Mouse (Mus musculus): Measurements from ENCODE around the gene Mphosph6. TPM values are rescaled to one million over a fixed set of nuclear protein-coding genes. Genes with fewer than 3 reads are reported as not detected.
A peak's percentile ranks its signal among the peaks of the same experiment; 100 is the strongest.

Gene Mphosph6
- polyA plus RNA-seq (2015; fragmentation: Nextera tagmentation; extraction: Ambion mirVana), result 62.2 and 65.3 TPM in 2 replicates

GRCm38 (mm10) chr8:117801443-117802298 lies at the start of gene Mphosph6:
Mphosph6 (minus strand) TSS chr8:117801943.
- H3K4me1 ChIP-seq (replicated peaks; ENCODE audit: insufficient read depth, low read length), result peaks cover 15% of the 10 kb centered on the region
- TF ChIP-seq CTCF (IDR thresholded peaks at IDR 0.05; ENCODE audit: low read depth), result peak; percentile 53
- DNase-seq (ENCODE audit: low spot score), result peak; percentile 99
- H3K4me3 ChIP-seq (replicated peaks; ENCODE audit: low read depth, low read length), result peak within 1 kb of the TSS; percentile 89
- H3K27ac ChIP-seq, result peak within 1 kb of the TSS; percentile 93
- ATAC-seq (replicated peaks; ENCODE audit: low FRiP score, low read depth), result peak; percentile 95
- no peaks in the 10 kb centered on the region for H3K27me3 ChIP-seq (ENCODE audit: insufficient read depth, low read length)
- WGBS, result under 1% methylated on average over 65 of the region's 65 CpGs
- H3K36me3 ChIP-seq (ENCODE audit: insufficient read depth, low read length), result 0 out of 2 replicates have a peak, but pooled peaks cover 3% of the 10 kb centered on the region
- H3K4me2 ChIP-seq (ENCODE audit: low read length), result peak within 1 kb of the TSS; percentile 71
- H3K9me3 ChIP-seq (replicated peaks; ENCODE audit: low read length), result no peaks in the 10 kb centered on the region
- peak within 1 kb of the TSS; percentile 92 for H3K9ac ChIP-seq (ENCODE audit: low read depth, low read length)

- Histone ChIP-seq H3K27me3 (ENCODE audit: insufficient read depth, low read length) (no peaks in the 10 kb centered on the region), H3K4me3 (replicated peaks; ENCODE audit: low read depth, low read length) (no peak overlapping the region), H3K9ac (ENCODE audit: low read depth, low read length) (no peak overlapping the region), H3K36me3 (ENCODE audit: insufficient read depth, low read length) (no peaks in the 10 kb centered on the region), H3K4me1 (replicated peaks; ENCODE audit: insufficient read depth, low read length) (peaks cover 4% of the 10 kb centered on the region; the same call in 1 of the 2 replicates), H3K4me2 (ENCODE audit: low read length) (no peak overlapping the region), H3K27ac (no peak overlapping the region), H3K9me3 (replicated peaks; ENCODE audit: low read length) (no peaks in the 10 kb centered on the region)
- no peak for ATAC-seq (replicated peaks; ENCODE audit: low FRiP score, low read depth)
- DNase-seq (ENCODE audit: low spot score), result no peak
- no peak for TF ChIP-seq CTCF (IDR thresholded peaks at IDR 0.05; ENCODE audit: low read depth)
- 77% methylated on average over 10 of the region's 10 CpGs for WGBS
These were observed 48.7 kb upstream of the Mphosph6 start for GRCm38 (mm10) chr8:117850420-117850819.

- Histone ChIP-seq H3K27ac (no peak overlapping the region), H3K36me3 (ENCODE audit: insufficient read depth, low read length) (no peaks in the 10 kb centered on the region), H3K27me3 (ENCODE audit: insufficient read depth, low read length) (no peaks in the 10 kb centered on the region), H3K9me3 (replicated peaks; ENCODE audit: low read length) (no peaks in the 10 kb centered on the region), H3K9ac (ENCODE audit: low read depth, low read length) (no peak overlapping the region), H3K4me2 (ENCODE audit: low read length) (no peak overlapping the region), H3K4me1 (replicated peaks; ENCODE audit: insufficient read depth, low read length) (no peaks in the 10 kb centered on the region), H3K4me3 (replicated peaks; ENCODE audit: low read depth, low read length) (no peak overlapping the region)
- DNase-seq (ENCODE audit: low spot score) (no peak), ATAC-seq (replicated peaks; ENCODE audit: low FRiP score, low read depth) (no peak)
- no peak for TF ChIP-seq CTCF (IDR thresholded peaks at IDR 0.05; ENCODE audit: low read depth)
- 84% methylated on average over 6 of the region's 6 CpGs for WGBS
These were observed 46.1 kb upstream of the Mphosph6 start for GRCm38 (mm10) chr8:117847865-117848264.

GRCm38 (mm10) chr8:117843694-117844093 lies 42.0 kb upstream of the Mphosph6 start:
- H3K36me3 ChIP-seq (ENCODE audit: insufficient read depth, low read length), result no peaks in the 10 kb centered on the region
- no peak for DNase-seq (ENCODE audit: low spot score)
- H3K4me3 ChIP-seq (replicated peaks; ENCODE audit: low read depth, low read length), result no peak overlapping the region
- peak; percentile 24; the same call in 1 of the 2 replicates for TF ChIP-seq CTCF (IDR thresholded peaks at IDR 0.05; ENCODE audit: low read depth)
- no peaks in the 10 kb centered on the region for H3K9me3 ChIP-seq (replicated peaks; ENCODE audit: low read length)
- 86% methylated on average over 8 of the region's 8 CpGs for WGBS
- no peaks in the 10 kb centered on the region for H3K4me1 ChIP-seq (replicated peaks; ENCODE audit: insufficient read depth, low read length)
- ATAC-seq (replicated peaks; ENCODE audit: low FRiP score, low read depth), result no peak
- H3K4me2 ChIP-seq (ENCODE audit: low read length), result no peak overlapping the region
- H3K27ac ChIP-seq, result no peak overlapping the region
- no peaks in the 10 kb centered on the region for H3K27me3 ChIP-seq (ENCODE audit: insufficient read depth, low read length)
- no peak overlapping the region for H3K9ac ChIP-seq (ENCODE audit: low read depth, low read length)

- Histone ChIP-seq H3K9ac (ENCODE audit: low read depth, low read length) (no peak overlapping the region), H3K9me3 (replicated peaks; ENCODE audit: low read length) (no peaks in the 10 kb centered on the region), H3K27ac (no peak overlapping the region), H3K27me3 (ENCODE audit: insufficient read depth, low read length) (no peaks in the 10 kb centered on the region), H3K4me3 (replicated peaks; ENCODE audit: low read depth, low read length) (no peak overlapping the region), H3K4me2 (ENCODE audit: low read length) (no peak overlapping the region), H3K36me3 (ENCODE audit: insufficient read depth, low read length) (no peaks in the 10 kb centered on the region), H3K4me1 (replicated peaks; ENCODE audit: insufficient read depth, low read length) (no peaks in the 10 kb centered on the region)
- DNase-seq (ENCODE audit: low spot score) (no peak), ATAC-seq (replicated peaks; ENCODE audit: low FRiP score, low read depth) (no peak)
- 35% methylated on average over 4 of the region's 4 CpGs for WGBS
- no peak for TF ChIP-seq CTCF (IDR thresholded peaks at IDR 0.05; ENCODE audit: low read depth)
These were observed 11.8 kb upstream of the Mphosph6 start for GRCm38 (mm10) chr8:117813524-117813923.

- 82% methylated on average over 2 of the region's 2 CpGs for WGBS
- no peak overlapping the region for H3K4me3 ChIP-seq (replicated peaks; ENCODE audit: low read depth, low read length)
These were observed 8.9 kb upstream of the Mphosph6 start for GRCm38 (mm10) chr8:117810676-117811075.

More at GRCm38 (mm10) chr8:117810676-117811075, 8.9 kb upstream of the Mphosph6 start:
- H3K4me2 ChIP-seq (ENCODE audit: low read length), result no peak overlapping the region
- DNase-seq (ENCODE audit: low spot score) (no peak), ATAC-seq (replicated peaks; ENCODE audit: low FRiP score, low read depth) (no peak)
- no peak overlapping the region for H3K9ac ChIP-seq (ENCODE audit: low read depth, low read length)
- H3K27me3 ChIP-seq (ENCODE audit: insufficient read depth, low read length), result no peaks in the 10 kb centered on the region
- H3K27ac ChIP-seq, result no peak overlapping the region
- no peak for TF ChIP-seq CTCF (IDR thresholded peaks at IDR 0.05; ENCODE audit: low read depth)
- H3K36me3 ChIP-seq (ENCODE audit: insufficient read depth, low read length), result no peaks in the 10 kb centered on the region
- H3K9me3 ChIP-seq (replicated peaks; ENCODE audit: low read length), result no peaks in the 10 kb centered on the region
- no peaks in the 10 kb centered on the region; the same call in 1 of the 2 replicates for H3K4me1 ChIP-seq (replicated peaks; ENCODE audit: insufficient read depth, low read length)
